In genomic region chr13:47272928-47273327, GRCm38 (mm10) we compare ENCODE assay signal across 7 mouse cellular contexts.
A peak's percentile ranks its signal among the peaks of the same experiment; 100 is the strongest.
DNase-seq lines count a peak whose midpoint lies in the region; ATAC-seq and TF ChIP-seq lines count a peak whose summit lies in the region.

No protein-coding gene starts in this region.

- no peaks in the 10 kb centered on the region for H3K9me3 ChIP-seq in CH12.LX (replicated peaks; ENCODE audit: low read length)
- H3K9me3 ChIP-seq in embryonic facial prominence, embryonic 12.5 days: no peaks in the 10 kb centered on the region
- no peaks in the 10 kb centered on the region for H3K9me3 ChIP-seq in intestine, embryonic 15.5 days

- dilution Hi-C loops in CH12.LX (cut with MboI; ENCODE audit: extremely low pct_ligation_motif_present, extremely low pct_unique_long_range_greater_than_20kb, low sequenced_read_pairs): no loop called here

- no peaks in the 10 kb centered on the region for H3K36me3 ChIP-seq in CH12.LX (replicated peaks in 1 of 2; ENCODE audit: control insufficient read depth in 1 of 2, insufficient read depth in 1 of 2, low read length in 1 of 2)
- no peaks in the 10 kb centered on the region for H3K36me3 ChIP-seq in embryonic facial prominence, embryonic 12.5 days
- no peaks in the 10 kb centered on the region for H3K36me3 ChIP-seq in intestine, embryonic 15.5 days

- peak; percentile 8 for DNase-seq in CH12.LX (ENCODE audit: extremely low read depth)
- peak; percentile 23 to 43 for DNase-seq in lung, postnatal 4 days
- no peak for DNase-seq in urinary bladder, adult 2 months (ENCODE audit: low spot score)
- no peak for DNase-seq in thymus, adult 18-20 months
- no peak for DNase-seq in urinary bladder, postnatal 25 days (ENCODE audit: low spot score)

- no peak for ATAC-seq in embryonic facial prominence, embryonic 12.5 days (ENCODE audit: insufficient number of reproducible peaks, insufficient read depth, low FRiP score, low TSS enrichment)
- peak; percentile 67; the same call in 1 of the 2 replicates for ATAC-seq in intestine, embryonic 15.5 days

- H3K4me3 ChIP-seq in CH12.LX (replicated peaks in 1 of 3; ENCODE audit: low read depth in 2 of 3, low read length in 2 of 3, poor library complexity in 1 of 3): no peak overlapping the region
- H3K4me3 ChIP-seq in embryonic facial prominence, embryonic 12.5 days: no peak overlapping the region
- H3K4me3 ChIP-seq in intestine, embryonic 15.5 days (replicated peaks): peak overlapping the region; percentile 9; the same call in 1 of the 2 replicates

- in situ Hi-C loops in CH12.LX (cut with MboI; ENCODE audit: low pct_ligation_motif_present, low pct_unique_long_range_greater_than_20kb, low sequenced_read_pairs): no loop called here

- H3K4me2 ChIP-seq in CH12.LX (ENCODE audit: insufficient read depth, low read depth, poor library complexity, severe bottlenecking): no peak overlapping the region
- H3K4me2 ChIP-seq in embryonic facial prominence, embryonic 12.5 days (replicated peaks): peak overlapping the region; percentile 30; the same call in 1 of the 2 replicates
- H3K4me2 ChIP-seq in intestine, embryonic 15.5 days (replicated peaks): peak overlapping the region; percentile 56

- H3K27ac ChIP-seq in CH12.LX (ENCODE audit: insufficient read depth, low read depth): no peak overlapping the region
- H3K27ac ChIP-seq in embryonic facial prominence, embryonic 12.5 days: no peak overlapping the region
- no peak overlapping the region for H3K27ac ChIP-seq in intestine, embryonic 15.5 days

- H3K27me3 ChIP-seq in CH12.LX (replicated peaks): no peaks in the 10 kb centered on the region
- H3K27me3 ChIP-seq in embryonic facial prominence, embryonic 12.5 days: no peaks in the 10 kb centered on the region
- no peaks in the 10 kb centered on the region for H3K27me3 ChIP-seq in intestine, embryonic 15.5 days (replicated peaks)

- no peak for TF ChIP-seq POLR2A in CH12.LX (IDR thresholded peaks at IDR 0.05; ENCODE audit: low read depth, low read length)

- no peak for TF ChIP-seq EP300 in CH12.LX (IDR thresholded peaks at IDR 0.05; ENCODE audit: low read length)

- no peak for TF ChIP-seq RAD21 in CH12.LX (IDR thresholded peaks at IDR 0.05; ENCODE audit: low read depth, low read length)

- peaks cover 0 to 12% of the 10 kb centered on the region in 2 experiments; a peak in 2 of 4 replicates for H3K4me1 ChIP-seq in CH12.LX (ENCODE audit: control insufficient read depth in 1 of 2, insufficient read depth in 2 of 2)
- H3K4me1 ChIP-seq in embryonic facial prominence, embryonic 12.5 days: peaks cover 4% of the 10 kb centered on the region; the same call in 1 of the 2 replicates
- H3K4me1 ChIP-seq in intestine, embryonic 15.5 days (replicated peaks): peaks cover 15% of the 10 kb centered on the region

- 15% methylated on average over 8 of the region's 8 CpGs for WGBS in embryonic facial prominence, embryonic 12.5 days
- 15% methylated on average over 8 of the region's 8 CpGs for WGBS in intestine, embryonic 15.5 days

- no peaks in the 10 kb centered on the region for H3K79me2 ChIP-seq in CH12.LX (replicated peaks; ENCODE audit: control insufficient read depth, extremely low read depth, insufficient read depth, poor library complexity, severe bottlenecking)

- no peak overlapping the region for H3K9ac ChIP-seq in CH12.LX (ENCODE audit: insufficient read depth, low read depth)
- H3K9ac ChIP-seq in embryonic facial prominence, embryonic 12.5 days: 0 out of 2 replicates have a peak overlapping the region, but pooled peaks have one; percentile 7
- H3K9ac ChIP-seq in intestine, embryonic 15.5 days: no peak overlapping the region

- no peak for TF ChIP-seq CTCF in CH12.LX (conservative IDR thresholded peaks at IDR 0.05 in 1 of 2, IDR thresholded peaks at IDR 0.05 in 1 of 2; ENCODE audit: low read depth in 2 of 2, low read length in 2 of 2)

TF ChIP-seq in CH12.LX, 34 proteins besides CTCF, POLR2A, EP300 and RAD21:
- no peak for TF ChIP-seq CHD2 (IDR thresholded peaks at IDR 0.05; ENCODE audit: low read length)
- no peak for TF ChIP-seq SMC3 (IDR thresholded peaks at IDR 0.05; ENCODE audit: low read depth, low read length)
- no peak for TF ChIP-seq RCOR1 (conservative IDR thresholded peaks at IDR 0.05; ENCODE audit: low read depth, low read length)
- no peak for TF ChIP-seq HCFC1 (IDR thresholded peaks at IDR 0.05; ENCODE audit: low read depth, low read length)
- no peak for TF ChIP-seq ZKSCAN1 (IDR thresholded peaks at IDR 0.05; ENCODE audit: borderline replicate concordance, low read depth, low read length)
- TF ChIP-seq CHD1 (IDR thresholded peaks at IDR 0.05; ENCODE audit: low read depth, low read length): no peak
- no peak for TF ChIP-seq GABPA (IDR thresholded peaks at IDR 0.05; ENCODE audit: insufficient replicate concordance, low read depth, low read length)
- TF ChIP-seq ZNF384 (IDR thresholded peaks at IDR 0.05; ENCODE audit: low read depth, low read length): no peak
- no peak for TF ChIP-seq ZC3H11A (IDR thresholded peaks at IDR 0.05; ENCODE audit: low read depth, low read length)
- no peak for TF ChIP-seq ZMIZ1 (IDR thresholded peaks at IDR 0.05; ENCODE audit: low read depth, low read length)
- no peak for TF ChIP-seq TCF12 (IDR thresholded peaks at IDR 0.05; ENCODE audit: low read depth, low read length)
TF ChIP-seq in CH12.LX: peak in this region for 0.

Comparison
In these comparisons a context has a peak if more than half of its experiments do, and no peak if none do; other contexts are left out.
1. DNase-seq: peak in CH12.LX (single experiment) and lung, postnatal 4 days (2 of 2); none in urinary bladder, adult 2 months (single experiment), thymus, adult 18-20 months (0 of 2) and urinary bladder, postnatal 25 days (single experiment).